Mouse (Mus musculus) bone marrow, adult 2 months (tissue): Measurements from ENCODE around the gene Zbtb16.

Experiments
- CTCF ChIP-seq: fragments of 200-500 bp; IDR thresholded peaks from 2 replicates; pipeline ENCODE4 v1.5.1; 2011; ENCODE audit warnings: low read length, control low read depth; ENCODE audit not compliant: control insufficient read depth, insufficient read depth
- POLR2A ChIP-seq: fragments of 200-500 bp; IDR thresholded peaks from 2 replicates; pipeline ENCODE4 v1.6.1; 2011; ENCODE audit warnings: low read depth, mild to moderate bottlenecking, control low read depth, low read length, borderline replicate concordance; ENCODE audit not compliant: control insufficient read depth

DNA sequence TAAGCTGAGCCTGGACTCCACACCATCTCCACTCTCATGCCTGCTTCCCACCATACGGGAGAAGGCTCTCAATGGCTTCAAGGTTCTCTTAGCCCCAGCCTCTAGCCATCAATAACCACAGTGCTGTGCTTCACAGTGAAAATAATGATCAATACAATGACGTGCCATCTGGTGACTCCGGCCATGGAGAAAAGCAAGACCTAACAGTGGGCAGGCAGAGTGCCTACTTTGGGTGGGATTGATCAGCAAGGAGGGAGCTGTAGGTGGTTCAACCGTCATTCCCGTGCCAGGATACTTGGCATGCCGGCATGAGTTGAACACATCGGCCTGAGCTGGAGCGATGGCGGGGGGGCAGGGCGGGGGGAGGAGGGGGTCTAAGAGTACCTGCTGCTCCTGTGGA is 40.3 kb downstream of the Zbtb16 start:
- no peak for TF ChIP-seq CTCF
- TF ChIP-seq POLR2A: no peak
